Mouse (Mus musculus) v-Abl transformed pro-B cells (cell line): ENCODE measurements at regions not wholly inside any gene's neighbourhood (a gene's known extent, or its start where the extent isn't known, plus 50 kb on each side); places are given as distances from the start of the nearest gene placed in this dataset.

Experiments used
- in situ Hi-C, 2 experiments: fragments of 400-800 bp; cut with MboI; formaldehyde crosslinking; loops; one replicate each; pipeline ENCODE4 v1.15.1; 2025; ENCODE audit not compliant: unreplicated experiment in 2 of 2

GRCm38 (mm10) chr6:127250874-127251670 lies 99.1 kb upstream of the Ccnd2 start:
- in situ Hi-C loops, result no loop called here

- in situ Hi-C loops, result no loop called here
These were observed 99.6 kb upstream of the Ccnd2 start for GRCm38 (mm10) chr6:127251671-127251985.

- in situ Hi-C loops, result no loop called here
These were observed 100.2 kb upstream of the Ccnd2 start for GRCm38 (mm10) chr6:127252000-127252721.

- in situ Hi-C loops, result no loop called here
These were observed 101.9 kb upstream of the Ccnd2 start for GRCm38 (mm10) chr6:127253935-127254334.

GRCm38 (mm10) chr6:127263903-127264680 lies 112.1 kb upstream of the Ccnd2 start:
- in situ Hi-C loops, result loop anchor here (10.0 kb wide), 1 partner anchor 191 kb away; no protein-coding TSS in a partner anchor

- in situ Hi-C loops, result loop anchor here (5.0 to 10.0 kb wide), 2 partner anchors 92 to 190 kb away; no protein-coding TSS in a partner anchor
These were observed 113.2 kb upstream of the Ccnd2 start for GRCm38 (mm10) chr6:127265063-127265775.

GRCm38 (mm10) chr6:127265901-127266812 lies 114.2 kb upstream of the Ccnd2 start:
- in situ Hi-C loops, result loop anchor here (5.0 to 10.0 kb wide), 2 partner anchors 91 to 189 kb away; no protein-coding TSS in a partner anchor

GRCm38 (mm10) chr6:127266813-127267165 lies 114.8 kb upstream of the Ccnd2 start:
- in situ Hi-C loops, result loop anchor here (5.0 to 10.0 kb wide), 2 partner anchors 91 to 188 kb away; no protein-coding TSS in a partner anchor

GRCm38 (mm10) chr6:127269021-127269420 lies 117.0 kb upstream of the Ccnd2 start:
- in situ Hi-C loops, result loop anchor here (5.0 to 10.0 kb wide), 2 partner anchors 88 to 186 kb away; no protein-coding TSS in a partner anchor

GRCm38 (mm10) chr6:127269525-127270044 lies 117.6 kb upstream of the Ccnd2 start:
- in situ Hi-C loops, result loop anchor here (5.0 to 10.0 kb wide), 4 partner anchors 65 to 185 kb away; no protein-coding TSS in a partner anchor

GRCm38 (mm10) chr6:127270774-127271173 lies 118.8 kb upstream of the Ccnd2 start:
- in situ Hi-C loops, result loop anchor here (5.0 to 10.0 kb wide), 2 partner anchors 64 to 123 kb away; no protein-coding TSS in a partner anchor

GRCm38 (mm10) chr6:127271418-127271817 lies 119.4 kb upstream of the Ccnd2 start:
- in situ Hi-C loops, result loop anchor here (5.0 to 10.0 kb wide), 2 partner anchors 63 to 124 kb away; no protein-coding TSS in a partner anchor

- in situ Hi-C loops, result loop anchor here (5.0 to 10.0 kb wide), 2 partner anchors 62 to 125 kb away; no protein-coding TSS in a partner anchor
These were observed 120.6 kb upstream of the Ccnd2 start for GRCm38 (mm10) chr6:127272630-127273029.

GRCm38 (mm10) chr6:127274732-127275429 lies 122.9 kb upstream of the Ccnd2 start:
- in situ Hi-C loops, result loop anchor here (5.0 to 10.0 kb wide), 2 partner anchors 60 to 128 kb away; no protein-coding TSS in a partner anchor

GRCm38 (mm10) chr6:127275430-127275784 lies 123.4 kb upstream of the Ccnd2 start:
- in situ Hi-C loops, result loop anchor here in 1 of 2 experiments (10.0 kb wide), 1 partner anchor 59 kb away; no protein-coding TSS in a partner anchor

GRCm38 (mm10) chr6:127276362-127276761 lies 124.4 kb upstream of the Ccnd2 start:
- in situ Hi-C loops, result loop anchor here in 1 of 2 experiments (10.0 kb wide), 1 partner anchor 58 kb away; no protein-coding TSS in a partner anchor

- in situ Hi-C loops, result loop anchor here in 1 of 2 experiments (10.0 kb wide), 1 partner anchor 56 kb away; no protein-coding TSS in a partner anchor
These were observed 126.4 kb upstream of the Ccnd2 start for GRCm38 (mm10) chr6:127278402-127278801.

GRCm38 (mm10) chr6:127284226-127284625 lies 132.2 kb upstream of the Ccnd2 start:
- in situ Hi-C loops, result no loop called here
